Mouse (Mus musculus) lung, adult 2 months (tissue): ENCODE measurements around the gene Ada.

Experiments
- CTCF ChIP-seq: fragments of 200-500 bp; IDR thresholded peaks from 2 replicates; pipeline ENCODE4 v1.5.1; 2011; ENCODE audit warnings: mild to moderate bottlenecking, low read length, control low read depth; ENCODE audit not compliant: insufficient read depth
- POLR2A ChIP-seq: fragments of 200-500 bp; IDR thresholded peaks from 2 replicates; pipeline ENCODE4 v1.6.1; 2011; ENCODE audit warnings: low read depth, mild to moderate bottlenecking, control low read depth, low read length, borderline replicate concordance; ENCODE audit errors: extremely low read depth

- TF ChIP-seq CTCF = no peak
- TF ChIP-seq POLR2A = no peak
Measured at GRCm38 (mm10) chr2:163686886-163687285, 63.2 kb downstream of the Ada start.
